Mouse (Mus musculus): ENCODE measurements at regions not wholly inside any gene's neighbourhood (a gene's known extent, or its start where the extent isn't known, plus 50 kb on each side); places are given as distances from the start of the nearest gene placed in this dataset.

- DNase-seq (ENCODE audit: inconsistent age in 2 of 2, low spot score in 1 of 2) = no peak
These were observed 93.6 kb upstream of the Mrps22 start for GRCm38 (mm10) chr9:98695035-98695434.

- peak; percentile 58 to 66 for DNase-seq (ENCODE audit: inconsistent age in 2 of 2, low spot score in 1 of 2)
These were observed 89.5 kb upstream of the Mrps22 start for GRCm38 (mm10) chr9:98690839-98691516.

GRCm38 (mm10) chr9:98685548-98685947 lies 84.1 kb upstream of the Mrps22 start:
- no peak for DNase-seq (ENCODE audit: inconsistent age in 2 of 2, low spot score in 1 of 2)

- DNase-seq (ENCODE audit: inconsistent age in 2 of 2, low spot score in 1 of 2) = no peak
These were observed 82.9 kb upstream of the Mrps22 start for GRCm38 (mm10) chr9:98684336-98684735.

- DNase-seq (ENCODE audit: inconsistent age in 2 of 2, low spot score in 1 of 2) = no peak
These were observed 74.2 kb upstream of the Mrps22 start for GRCm38 (mm10) chr9:98675612-98676011.

GRCm38 (mm10) chr9:98673461-98674114 lies 72.1 kb upstream of the Mrps22 start:
- no peak for DNase-seq (ENCODE audit: inconsistent age in 2 of 2, low spot score in 1 of 2)

GRCm38 (mm10) chr9:98672361-98672760 lies 70.9 kb upstream of the Mrps22 start:
- DNase-seq (ENCODE audit: inconsistent age in 2 of 2, low spot score in 1 of 2) = no peak

- no peak for DNase-seq (ENCODE audit: inconsistent age in 2 of 2, low spot score in 1 of 2)
These were observed 67.2 kb upstream of the Mrps22 start for GRCm38 (mm10) chr9:98668423-98669330.

GRCm38 (mm10) chr9:98667072-98667471 lies 65.6 kb upstream of the Mrps22 start:
- DNase-seq (ENCODE audit: inconsistent age in 2 of 2, low spot score in 1 of 2) = no peak

GRCm38 (mm10) chr9:98663011-98663410 lies 61.6 kb upstream of the Mrps22 start:
- DNase-seq (ENCODE audit: inconsistent age in 2 of 2, low spot score in 1 of 2) = no peak

- peak; percentile 64 to 78 for DNase-seq (ENCODE audit: inconsistent age in 2 of 2, low spot score in 1 of 2)
These were observed 50.2 kb upstream of the Mrps22 start for GRCm38 (mm10) chr9:98651681-98652080.

Data from adrenal gland, adult (tissue).